7 mouse cellular contexts compared by ENCODE assay signal in genomic region chr17:17624421-17624956, GRCm38 (mm10). TPM values are rescaled to one million over a fixed set of nuclear protein-coding genes. Genes with fewer than 3 reads are reported as not detected.
DNase-seq lines count a peak whose midpoint lies in the region; ATAC-seq and TF ChIP-seq lines count a peak whose summit lies in the region.

No protein-coding gene starts in this region.

- WGBS in embryonic facial prominence, embryonic 10.5 days = under 1% methylated on average over 51 of the region's 51 CpGs
- under 1% methylated on average over 51 of the region's 51 CpGs for WGBS in intestine, postnatal 0 days
- WGBS in midbrain, embryonic 12.5 days = under 1% methylated on average over 51 of the region's 51 CpGs
- under 1% methylated on average over 51 of the region's 51 CpGs for WGBS in small intestine, adult 2 months

- peak; percentile 97 for ATAC-seq in intestine, postnatal 0 days
- ATAC-seq in midbrain, embryonic 12.5 days (ENCODE audit: low FRiP score, low read depth) = peak; percentile 98

- H3K36me3 ChIP-seq in embryonic facial prominence, embryonic 10.5 days (replicated peaks) = no peaks in the 10 kb centered on the region
- H3K36me3 ChIP-seq in intestine, postnatal 0 days (ENCODE audit: control insufficient read depth, insufficient read depth) = no peaks in the 10 kb centered on the region
- no peaks in the 10 kb centered on the region for H3K36me3 ChIP-seq in midbrain, embryonic 12.5 days
- no peaks in the 10 kb centered on the region for H3K36me3 ChIP-seq in small intestine, adult 2 months (ENCODE audit: control insufficient read depth, insufficient read depth, low read length)

- H3K4me2 ChIP-seq in intestine, postnatal 0 days (replicated peaks; ENCODE audit: low read depth) = peak overlapping the region; percentile 90
- peak overlapping the region; percentile 70 for H3K4me2 ChIP-seq in midbrain, embryonic 12.5 days (replicated peaks)

- peak overlapping the region; percentile 92 for H3K4me3 ChIP-seq in embryonic facial prominence, embryonic 10.5 days
- H3K4me3 ChIP-seq in intestine, postnatal 0 days (ENCODE audit: low read depth, low read length) = peak overlapping the region; percentile 99
- H3K4me3 ChIP-seq in midbrain, embryonic 12.5 days = peak overlapping the region; percentile 92
- H3K4me3 ChIP-seq in small intestine, adult 2 months (ENCODE audit: low read depth, low read length) = peak overlapping the region; percentile 95

- H3K27ac ChIP-seq in embryonic facial prominence, embryonic 10.5 days (replicated peaks) = peak overlapping the region; percentile 98
- H3K27ac ChIP-seq in intestine, postnatal 0 days (ENCODE audit: low read depth, low read length) = peak overlapping the region; percentile 100
- H3K27ac ChIP-seq in midbrain, embryonic 12.5 days (replicated peaks) = peak overlapping the region; percentile 100
- peak overlapping the region; percentile 100 for H3K27ac ChIP-seq in small intestine, adult 2 months (ENCODE audit: insufficient read depth, low read depth, low read length)

- H3K4me1 ChIP-seq in embryonic facial prominence, embryonic 10.5 days = peaks cover 25% of the 10 kb centered on the region
- H3K4me1 ChIP-seq in intestine, postnatal 0 days (replicated peaks; ENCODE audit: control insufficient read depth, insufficient read depth, low read length) = 0 out of 2 replicates have a peak, but pooled peaks cover 6% of the 10 kb centered on the region
- H3K4me1 ChIP-seq in midbrain, embryonic 12.5 days = peaks cover 14% of the 10 kb centered on the region
- H3K4me1 ChIP-seq in small intestine, adult 2 months (ENCODE audit: control insufficient read depth, insufficient read depth, insufficient read length, low read length) = peaks cover 2% of the 10 kb centered on the region; the same call in 1 of the 2 replicates

- 0 out of 2 replicates have a peak, but pooled peaks cover 2% of the 10 kb centered on the region for H3K9me3 ChIP-seq in embryonic facial prominence, embryonic 10.5 days
- H3K9me3 ChIP-seq in intestine, postnatal 0 days (ENCODE audit: control insufficient read depth) = no peaks in the 10 kb centered on the region
- H3K9me3 ChIP-seq in midbrain, embryonic 12.5 days = no peaks in the 10 kb centered on the region

- intact Hi-C loops in left cerebral cortex, postnatal 4 days (cut with DNase I) = no loop called here

- peak overlapping the region; percentile 95 for H3K9ac ChIP-seq in intestine, postnatal 0 days (ENCODE audit: low read depth, low read length)
- peak overlapping the region; percentile 92 for H3K9ac ChIP-seq in midbrain, embryonic 12.5 days (replicated peaks)

- TF ChIP-seq POLR2A in small intestine, adult 2 months (IDR thresholded peaks at IDR 0.05; ENCODE audit: low read depth, low read length) = peak; percentile 72

- no peaks in the 10 kb centered on the region for H3K27me3 ChIP-seq in embryonic facial prominence, embryonic 10.5 days (replicated peaks; ENCODE audit: low read depth, poor library complexity, severe bottlenecking)
- H3K27me3 ChIP-seq in intestine, postnatal 0 days (replicated peaks; ENCODE audit: control insufficient read depth, insufficient read depth, low read length) = no peaks in the 10 kb centered on the region
- no peaks in the 10 kb centered on the region for H3K27me3 ChIP-seq in midbrain, embryonic 12.5 days
- H3K27me3 ChIP-seq in small intestine, adult 2 months (ENCODE audit: control insufficient read depth, insufficient read depth, low read length) = no peaks in the 10 kb centered on the region

- TF ChIP-seq CTCF in intestine, postnatal 0 days (IDR thresholded peaks at IDR 0.05; ENCODE audit: low read depth) = 0 out of 2 replicates have a peak, but pooled peaks have one; percentile 4
- TF ChIP-seq CTCF in small intestine, adult 2 months (IDR thresholded peaks at IDR 0.05; ENCODE audit: extremely low read depth, insufficient read length, insufficient replicate concordance, low read depth, low read length) = 0 out of 2 replicates have a peak, but pooled peaks have one; percentile 4

- DNase-seq in adrenal gland, postnatal 10 days = peak; percentile 97
- DNase-seq in embryonic facial prominence, embryonic 10.5 days (ENCODE audit: low spot score) = peak; percentile 95
- peak; percentile 70 for DNase-seq in gonadal fat pad, adult 2 months (ENCODE audit: low read depth)
- DNase-seq in left cerebral cortex, postnatal 4 days = peak; percentile 96

RNA-seq across cellular contexts. Expression of gene Lnpep, which starts 0.4 kb away (rescaled TPM):
- total RNA-seq in adrenal gland, postnatal 10 days (2021) = 100 to 1,000 TPM; 101 to 135 TPM
- 6.3 and 7.7 TPM in 2 replicates for polyA plus RNA-seq in embryonic facial prominence, embryonic 10.5 days (2016; fragmentation: Nextera tagmentation; extraction: Ambion mirVana)
- 12.3 and 16.2 TPM in 2 replicates for polyA plus RNA-seq in gonadal fat pad, adult 2 months (2012; rRNA removed)
- 4.0 and 5.8 TPM in 2 replicates for polyA plus RNA-seq in intestine, postnatal 0 days (2015; fragmentation: Nextera tagmentation; extraction: Ambion mirVana)
- 10 to 100 TPM; 48.2 to 57.5 TPM for total RNA-seq in left cerebral cortex, postnatal 4 days (2021)
- 10.0 and 10.7 TPM in 2 replicates for polyA plus RNA-seq in midbrain, embryonic 12.5 days (2016; fragmentation: Nextera tagmentation; extraction: Ambion mirVana)
- 1.8 and 3.4 TPM in 2 replicates for polyA plus RNA-seq in small intestine, adult 2 months (2012; rRNA removed)

Comparison
In these comparisons a context has a peak if more than half of its experiments do, and no peak if none do; other contexts are left out.
1. Peak in every context shown above with its lines: DNase-seq, ATAC-seq, H3K4me3 ChIP-seq and H3K27ac ChIP-seq.